ENCODE assay signal across 9 mouse cellular contexts in the genomic region with DNA sequence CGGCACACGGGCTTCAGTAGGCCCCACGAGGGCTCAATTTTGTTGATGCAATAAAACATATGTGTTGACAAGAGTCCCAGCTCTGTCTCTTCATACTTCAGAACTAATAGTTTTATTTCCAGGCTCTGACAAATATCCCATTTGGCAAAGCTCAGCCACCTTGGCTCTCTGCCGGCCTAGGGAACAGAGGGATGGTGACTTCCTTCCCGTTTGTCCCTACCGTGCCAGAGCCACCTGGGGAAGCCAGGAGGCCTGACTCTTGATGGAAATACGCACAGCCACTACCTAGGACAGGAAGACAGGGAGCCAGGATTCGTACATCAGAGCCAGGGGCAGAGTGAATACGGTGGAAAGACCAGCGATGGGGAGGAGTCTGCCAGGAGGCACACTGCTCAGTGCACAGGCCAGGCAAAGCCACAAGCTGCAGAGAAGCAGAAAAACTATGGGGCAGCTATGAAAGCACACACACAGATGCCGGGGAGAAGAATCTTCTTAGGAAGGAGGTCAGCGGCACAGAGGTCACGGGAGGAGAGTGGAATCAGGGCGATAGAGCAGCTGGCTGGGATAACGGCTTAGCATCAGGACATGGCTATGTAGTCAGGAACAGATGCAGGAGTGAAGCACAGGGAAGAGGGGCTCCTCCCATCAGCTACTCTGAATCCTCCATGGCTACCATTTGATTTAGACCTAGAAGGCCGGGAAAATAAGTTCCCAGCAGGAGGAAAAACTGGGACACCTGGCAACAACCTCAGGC. TPM values are rescaled to one million over a fixed set of nuclear protein-coding genes. Genes with fewer than 3 reads are reported as not detected.
DNase-seq lines count a peak whose midpoint lies in the region; ATAC-seq and TF ChIP-seq lines count a peak whose summit lies in the region.
"Had no signal": no experiment of that assay in that cellular context is flagged by ENCODE, and none has a peak within 500 bp of the region (broad histone marks: within the 10 kb centered on the region; RNA-seq: fewer than 3 reads in every experiment).

No protein-coding gene starts in this region.

- TF ChIP-seq CTCF in heart, adult 2 months (IDR thresholded peaks at IDR 0.05), result no peak

- peak; percentile 72 for DNase-seq in adipocyte (ENCODE audit: low spot score)
- DNase-seq in heart, adult 2 months, result peak; percentile 75 to 79
- DNase-seq in kidney, postnatal 36 days, result peak; percentile 65 to 72
- no peak for DNase-seq in yolk sac, embryonic 10.5 days (ENCODE audit: low spot score)
- DNase-seq in neural tube, embryonic 10.5 days (ENCODE audit: extremely low spot score, low spot score), result no peak
- DNase-seq in forebrain, embryonic 11.5 days (ENCODE audit: low spot score), result no peak

- TF ChIP-seq POLR2A in heart, adult 2 months (IDR thresholded peaks at IDR 0.05; ENCODE audit: insufficient read depth, low read depth, low read length), result no peak

- H3K4me1 ChIP-seq in brown adipose tissue, adult 24 weeks (ENCODE audit: control insufficient read depth, insufficient read depth, insufficient read length, low read length), result peaks cover 48% of the 10 kb centered on the region
- peaks cover 43% of the 10 kb centered on the region for H3K4me1 ChIP-seq in heart, adult 2 months (ENCODE audit: control insufficient read depth, insufficient read depth, low read length)
- peaks cover 32% of the 10 kb centered on the region for H3K4me1 ChIP-seq in forebrain, embryonic 16.5 days (replicated peaks; ENCODE audit: control insufficient read depth, insufficient read depth, low read length)
- H3K4me1 ChIP-seq in forebrain, embryonic 11.5 days (replicated peaks; ENCODE audit: control insufficient read depth, insufficient read depth, low read length), result no peaks in the 10 kb centered on the region

- peak overlapping the region; percentile 53; the same call in 1 of the 2 replicates for H3K27ac ChIP-seq in brown adipose tissue, adult 24 weeks (replicated peaks; ENCODE audit: low read depth, low read length)
- H3K27ac ChIP-seq in heart, adult 2 months, result peak overlapping the region; percentile 77
- H3K27ac ChIP-seq in forebrain, embryonic 16.5 days (ENCODE audit: low read length), result no peak overlapping the region
- no peak overlapping the region for H3K27ac ChIP-seq in forebrain, embryonic 11.5 days (ENCODE audit: low read depth, low read length)

- 35% methylated on average over 16 of the region's 16 CpGs for WGBS in heart, adult 2 months
- WGBS in forebrain, embryonic 16.5 days, result 81% methylated on average over 16 of the region's 16 CpGs
- 89% methylated on average over 16 of the region's 16 CpGs for WGBS in forebrain, embryonic 11.5 days

- 0 out of 2 replicates have a peak, but pooled peaks have one; percentile 7 for TF ChIP-seq EP300 in heart, adult 2 months (IDR thresholded peaks at IDR 0.05; ENCODE audit: insufficient read depth, low read depth, low read length)

- ATAC-seq in forebrain, embryonic 16.5 days, result no peak
- ATAC-seq in forebrain, embryonic 11.5 days (replicated peaks; ENCODE audit: low FRiP score), result no peak

- H3K79me2 ChIP-seq in heart, adult 2 months (replicated peaks; ENCODE audit: control insufficient read depth, insufficient read depth, low read length), result peaks cover 2% of the 10 kb centered on the region

- intact Hi-C loops in heart, adult 2 months (cut with DNase I), result loop anchor here (2.0 kb wide), 1 partner anchor 37 kb away; no protein-coding TSS in a partner anchor

- peaks cover 4% of the 10 kb centered on the region for H3K36me3 ChIP-seq in heart, adult 2 months (ENCODE audit: control insufficient read depth, insufficient read depth, low read length)
- H3K36me3 ChIP-seq in forebrain, embryonic 16.5 days (ENCODE audit: control insufficient read depth, insufficient read depth), result peaks cover 4% of the 10 kb centered on the region; the same call in 1 of the 2 replicates
- H3K36me3 ChIP-seq in forebrain, embryonic 11.5 days (ENCODE audit: control insufficient read depth, insufficient read depth, low read length), result no peaks in the 10 kb centered on the region; the same call in 1 of the 2 replicates

- no peak overlapping the region for H3K4me2 ChIP-seq in forebrain, embryonic 16.5 days (ENCODE audit: low read length)
- no peak overlapping the region for H3K4me2 ChIP-seq in forebrain, embryonic 11.5 days (ENCODE audit: low read depth, low read length, severe bottlenecking)

- no peaks in the 10 kb centered on the region for H3K27me3 ChIP-seq in heart, adult 2 months (ENCODE audit: control insufficient read depth, insufficient read depth, low read length)
- H3K27me3 ChIP-seq in forebrain, embryonic 16.5 days (replicated peaks; ENCODE audit: control insufficient read depth, insufficient read depth, low read length), result no peaks in the 10 kb centered on the region
- H3K27me3 ChIP-seq in forebrain, embryonic 11.5 days (ENCODE audit: control insufficient read depth, insufficient read depth, low read length), result no peaks in the 10 kb centered on the region

- H3K4me3 ChIP-seq in brown adipose tissue, adult 24 weeks (ENCODE audit: insufficient read depth, low read depth, low read length), result no peak overlapping the region
- no peak overlapping the region for H3K4me3 ChIP-seq in heart, adult 2 months
- H3K4me3 ChIP-seq in forebrain, embryonic 16.5 days (replicated peaks; ENCODE audit: low read length), result no peak overlapping the region
- no peak overlapping the region for H3K4me3 ChIP-seq in forebrain, embryonic 11.5 days (ENCODE audit: low read depth, low read length)

- H3K9ac ChIP-seq in heart, adult 2 months (ENCODE audit: low read depth, low read length), result no peak overlapping the region
- no peak overlapping the region for H3K9ac ChIP-seq in forebrain, embryonic 16.5 days (replicated peaks; ENCODE audit: low read depth, low read length)
- no peak overlapping the region for H3K9ac ChIP-seq in forebrain, embryonic 11.5 days (ENCODE audit: low read length)

- no peaks in the 10 kb centered on the region for H3K9me3 ChIP-seq in forebrain, embryonic 16.5 days (ENCODE audit: control insufficient read depth, low read length)
- no peaks in the 10 kb centered on the region for H3K9me3 ChIP-seq in forebrain, embryonic 11.5 days (ENCODE audit: control insufficient read depth, low read length)

RNA-seq across cellular contexts. Expression of gene Rnf144a, which starts 11.5 kb away (rescaled TPM):
- polyA plus RNA-seq in brown adipose tissue, adult 24 weeks (2012; ENCODE audit: insufficient read depth, insufficient read length, missing spikeins), result 16.9 and 22.9 TPM in 2 replicates
- total RNA-seq in heart, adult 2 months (2021), result 10 to 100 TPM; 12.7 to 13.4 TPM
- polyA plus RNA-seq in heart, adult 2 months (2012; rRNA removed), result 11.5 and 17.2 TPM in 2 replicates
- 38.2 and 38.9 TPM in 2 replicates for polyA plus RNA-seq in forebrain, embryonic 16.5 days (2015; fragmentation: Nextera tagmentation; extraction: Ambion mirVana)
- polyA plus RNA-seq in forebrain, embryonic 11.5 days (2014; fragmentation: Nextera tagmentation; extraction: Ambion mirVana), result 36.8 and 39.3 TPM in 2 replicates
- total RNA-seq: MEL had no signal

RNA-seq across cellular contexts. Expression of gene Rsad2, which starts 52.7 kb away (rescaled TPM):
- polyA plus RNA-seq in brown adipose tissue, adult 24 weeks (2012; ENCODE audit: insufficient read depth, insufficient read length, missing spikeins), result 2.9 and 8.1 TPM in 2 replicates
- 10 to 100 TPM in 1 of 2 experiments, 1 to 10 TPM in 1; 7.4 to 14.4 TPM for total RNA-seq in heart, adult 2 months (2021)
- 6.9 and 8.2 TPM in 2 replicates for polyA plus RNA-seq in heart, adult 2 months (2012; rRNA removed)
- 0.36 and 0.56 TPM in 2 replicates for polyA plus RNA-seq in forebrain, embryonic 16.5 days (2015; fragmentation: Nextera tagmentation; extraction: Ambion mirVana)
- 0.11 and 0.25 TPM in 2 replicates for polyA plus RNA-seq in forebrain, embryonic 11.5 days (2014; fragmentation: Nextera tagmentation; extraction: Ambion mirVana)

Comparison
In these comparisons a context has a peak if more than half of its experiments do, and no peak if none do; other contexts are left out.
1. DNase-seq: peak in adipocyte (single experiment), heart, adult 2 months (2 of 2) and kidney, postnatal 36 days (2 of 2); none in yolk sac, embryonic 10.5 days (single experiment), neural tube, embryonic 10.5 days (single experiment) and forebrain, embryonic 11.5 days (single experiment).
2. H3K27ac ChIP-seq: peak in brown adipose tissue, adult 24 weeks (single experiment) and heart, adult 2 months (single experiment); none in forebrain, embryonic 16.5 days (single experiment) and forebrain, embryonic 11.5 days (single experiment).